Mouse (Mus musculus): ENCODE data around the gene Lbx2.
A peak's percentile ranks its signal among the peaks of the same experiment; 100 is the strongest.

Gene Lbx2

DNA sequence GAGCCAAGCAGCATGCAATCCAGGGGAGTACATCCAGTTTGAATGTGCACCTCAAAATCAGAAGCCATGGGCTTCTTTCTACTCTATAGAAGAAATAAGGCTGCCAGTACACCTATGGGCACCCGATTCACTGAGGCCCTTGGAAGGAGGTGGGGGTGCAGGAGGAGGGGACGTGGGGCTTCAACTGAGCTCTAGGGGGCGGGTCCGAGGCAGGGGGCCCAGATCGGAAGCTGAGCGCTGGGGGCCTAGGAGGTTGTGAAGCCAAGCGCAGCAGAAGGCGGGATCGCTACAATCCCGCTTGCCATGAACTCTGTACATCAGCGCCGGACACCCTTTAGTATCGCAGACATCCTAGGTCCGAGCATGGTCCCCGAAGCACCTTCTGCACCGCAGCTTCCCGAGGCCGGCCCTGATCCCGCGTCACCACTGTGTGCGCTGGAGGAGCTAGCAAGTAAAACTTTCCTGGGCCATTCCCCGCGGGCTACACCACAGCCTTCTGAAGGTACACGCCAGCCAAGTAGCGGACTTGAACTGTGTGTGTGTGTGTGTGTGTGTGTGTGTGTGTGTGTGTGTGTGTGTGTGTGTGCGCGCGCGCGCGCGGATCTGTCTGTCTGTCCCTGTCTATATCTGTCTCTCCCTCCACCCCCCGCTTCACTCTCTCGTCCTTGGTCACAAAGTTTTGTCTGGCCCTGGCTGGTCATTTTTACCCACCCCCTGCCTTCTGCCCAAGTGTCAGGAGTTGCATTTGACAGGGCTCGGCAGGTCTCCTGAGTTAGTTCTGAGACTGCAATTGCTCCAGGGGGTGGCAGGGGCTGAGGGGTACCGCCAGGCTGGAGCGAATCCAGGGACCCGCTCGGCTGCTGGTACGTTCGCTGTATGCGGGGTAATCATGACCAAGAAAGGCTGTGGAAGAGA is at the start of gene Lbx2:
TSS of gene Lbx2 (plus strand) at position 247 of the 915 bp plus-strand sequence.
- DNase-seq (ENCODE audit: low spot score): no peak

DNA sequence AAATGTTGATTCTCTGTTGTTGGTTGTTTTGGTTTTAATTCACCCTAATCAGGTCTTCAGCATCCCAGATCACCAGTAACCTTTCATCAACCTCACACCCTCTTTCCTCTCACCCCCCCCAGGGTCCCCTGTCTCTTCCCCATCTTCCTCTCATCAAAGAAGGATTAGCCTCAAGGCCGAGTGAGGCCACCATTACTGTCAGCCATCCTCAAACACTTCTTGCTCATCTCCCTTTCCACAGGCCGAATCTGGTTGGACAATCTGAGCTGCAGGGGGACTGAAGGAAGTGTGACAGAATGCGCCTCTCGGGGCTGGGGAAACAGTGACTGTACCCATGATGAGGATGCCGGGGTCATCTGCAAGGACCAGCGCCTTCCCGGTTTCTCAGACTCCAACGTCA is 49.0 kb upstream of the Lbx2 start:
- DNase-seq (ENCODE audit: low spot score): no peak

DNA sequence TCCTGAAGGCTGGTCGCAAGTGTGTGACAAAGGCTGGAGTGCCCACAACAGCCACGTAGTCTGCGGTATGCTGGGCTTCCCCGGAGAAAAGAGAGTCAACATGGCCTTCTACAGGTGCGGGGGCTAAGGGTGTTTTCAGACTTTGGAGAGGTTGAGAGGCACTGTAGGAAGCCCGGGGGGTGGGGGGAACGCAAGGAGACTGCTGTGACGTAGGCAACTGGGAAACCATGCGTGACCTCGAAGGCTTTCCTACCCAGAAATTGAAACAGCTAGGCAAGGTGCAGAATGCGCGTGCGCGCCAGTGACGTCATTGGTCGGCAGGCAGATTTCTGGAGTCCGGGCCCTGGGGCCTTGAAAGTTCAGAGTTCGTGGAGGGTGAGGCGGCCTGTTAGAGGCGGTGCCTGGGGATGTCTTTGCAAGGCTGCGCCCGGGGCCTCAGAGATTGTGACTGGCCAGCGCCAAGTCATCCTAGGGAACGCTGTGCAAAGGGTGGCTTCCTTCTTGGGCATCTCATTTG is 47.6 kb upstream of the Lbx2 start:
- DNase-seq (ENCODE audit: low spot score): peak; percentile 90

DNA sequence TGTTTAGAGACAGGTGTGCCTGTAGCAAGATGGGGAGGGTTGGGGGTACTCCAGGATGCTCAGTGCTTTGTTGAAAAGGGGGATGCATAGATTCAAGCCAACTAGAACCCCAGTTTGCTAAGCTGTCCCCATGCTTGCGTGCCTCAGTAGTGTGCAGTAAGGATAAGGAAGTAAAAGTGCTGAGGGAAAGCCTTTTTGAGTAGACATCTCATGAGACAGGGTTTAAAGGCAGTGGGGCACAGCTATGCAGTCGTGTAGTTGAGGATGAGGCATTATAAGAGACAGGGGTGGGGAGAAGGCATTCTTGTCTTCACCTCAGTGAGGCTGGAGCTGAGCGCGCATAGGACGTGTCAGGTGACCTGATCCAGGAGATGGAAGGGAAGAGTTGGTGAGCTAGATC is 45.6 kb upstream of the Lbx2 start:
- no peak for DNase-seq (ENCODE audit: low spot score)

DNA sequence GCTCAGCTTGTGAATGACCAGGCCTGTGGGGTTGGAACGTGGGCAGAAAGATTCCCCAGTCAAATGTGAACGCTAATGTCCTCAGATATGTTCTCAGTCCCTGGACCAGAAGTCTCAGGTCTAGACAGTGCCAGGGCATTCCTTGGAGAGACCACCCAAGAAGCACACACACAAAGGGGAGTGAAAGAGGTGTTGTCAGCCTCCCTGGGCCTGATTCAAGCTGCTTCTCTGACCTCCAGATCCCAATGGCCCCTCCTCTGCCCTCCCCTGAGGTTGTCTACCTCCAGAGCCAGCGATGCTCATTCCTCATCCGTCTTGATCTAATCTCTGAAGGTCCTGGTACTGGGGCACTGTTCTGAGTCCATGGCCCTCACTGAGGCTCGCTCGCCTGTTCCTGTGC is 42.6 kb upstream of the Lbx2 start:
- no peak for DNase-seq (ENCODE audit: low spot score)

DNA sequence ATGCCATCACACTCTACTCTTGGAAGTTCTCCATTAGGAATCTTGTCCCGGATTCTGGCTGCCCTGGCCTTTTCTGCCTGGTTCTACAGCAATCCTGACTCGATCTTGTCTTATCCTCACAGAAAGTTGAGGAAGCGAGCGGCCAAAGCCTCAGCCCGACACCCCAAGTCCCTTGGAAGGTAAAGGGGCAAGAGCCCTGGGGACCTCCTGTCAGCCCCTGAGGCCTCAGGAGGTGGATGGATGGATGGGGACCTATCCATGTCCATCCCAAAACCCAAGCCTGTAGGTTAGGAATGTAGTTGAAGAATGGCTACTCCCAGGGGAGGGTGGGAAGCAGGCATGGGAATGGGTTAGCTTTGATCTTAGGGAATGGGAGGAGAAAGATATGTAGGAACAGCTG is 42.2 kb upstream of the Lbx2 start:
- DNase-seq (ENCODE audit: low spot score): no peak

DNA sequence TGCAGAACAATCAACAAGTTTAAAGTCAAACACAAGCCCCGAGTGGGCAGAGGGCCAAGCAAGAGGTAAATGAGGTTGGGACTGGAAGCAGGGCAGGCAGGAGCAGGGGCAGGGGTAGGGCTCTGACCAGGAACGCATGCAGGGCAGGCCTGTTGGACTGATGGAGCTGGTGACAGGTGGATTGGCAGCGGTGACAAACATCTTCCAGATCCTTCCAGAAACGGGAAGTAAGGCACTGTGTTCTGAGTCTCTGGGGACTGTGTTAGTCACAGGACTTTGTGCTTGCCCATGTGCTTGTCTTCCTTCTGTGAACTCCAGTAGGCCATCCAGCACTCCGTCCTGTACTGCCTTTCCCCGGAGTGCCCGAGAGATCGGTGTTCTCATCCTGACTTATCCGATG is 41.4 kb upstream of the Lbx2 start:
- DNase-seq (ENCODE audit: low spot score): no peak

DNA sequence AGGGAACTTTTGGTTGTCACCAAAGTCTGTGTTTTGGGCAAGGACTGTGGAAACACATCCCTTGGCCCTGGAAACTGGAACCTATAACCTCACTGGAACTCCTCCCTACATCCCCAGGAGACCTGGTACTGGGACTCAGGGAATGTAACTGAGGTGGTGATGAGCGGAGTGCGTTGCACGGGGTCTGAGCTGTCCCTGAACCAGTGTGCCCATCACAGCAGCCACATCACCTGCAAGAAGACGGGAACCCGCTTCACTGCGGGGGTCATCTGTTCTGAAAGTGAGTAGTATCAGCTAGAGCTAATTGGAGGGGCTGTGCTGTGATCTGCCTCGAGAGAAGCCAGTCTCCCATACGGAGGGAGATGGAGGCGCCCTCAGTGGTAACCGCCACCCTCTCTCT is 36.8 kb upstream of the Lbx2 start:
- DNase-seq (ENCODE audit: low spot score): no peak

DNA sequence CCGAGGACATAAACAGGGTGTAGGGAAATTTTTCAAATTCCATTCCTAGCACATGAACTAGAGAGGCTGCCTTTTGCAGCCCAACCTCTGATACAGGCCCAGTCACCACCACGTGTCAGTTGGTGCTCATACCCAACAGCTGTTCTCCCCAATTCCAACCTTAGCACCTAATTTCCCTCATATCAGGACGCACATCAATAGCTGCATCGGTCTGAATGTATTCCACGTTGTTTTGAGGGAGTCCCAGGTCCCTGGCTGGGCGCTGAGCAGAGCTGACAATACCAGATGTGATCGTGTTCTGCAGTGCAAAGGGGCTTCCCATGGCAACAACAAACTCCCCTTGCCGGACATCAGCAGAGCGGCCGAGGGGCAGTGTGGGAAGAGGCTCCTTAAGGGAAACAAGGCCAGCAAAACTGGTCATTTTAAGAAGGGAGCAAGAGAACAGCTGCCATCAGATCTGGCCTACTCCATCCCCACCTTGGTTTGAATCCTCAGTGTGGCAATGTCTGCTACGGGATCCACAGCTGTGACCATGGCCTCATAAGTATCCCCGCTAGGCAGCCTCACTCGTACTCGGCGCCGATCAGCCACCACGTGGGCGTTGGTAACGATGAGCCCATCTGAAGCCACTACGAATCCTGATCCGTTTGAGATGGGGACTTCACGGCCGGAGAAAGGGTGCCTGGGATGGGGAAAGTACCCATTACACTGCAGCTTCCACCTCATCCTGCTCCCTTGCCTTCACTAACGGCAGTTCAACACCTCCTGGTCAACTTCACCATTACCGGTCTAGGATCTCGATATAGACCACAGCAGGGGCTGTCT is 32.8 kb upstream of the Lbx2 start:
- no peak for DNase-seq (ENCODE audit: low spot score)

DNA sequence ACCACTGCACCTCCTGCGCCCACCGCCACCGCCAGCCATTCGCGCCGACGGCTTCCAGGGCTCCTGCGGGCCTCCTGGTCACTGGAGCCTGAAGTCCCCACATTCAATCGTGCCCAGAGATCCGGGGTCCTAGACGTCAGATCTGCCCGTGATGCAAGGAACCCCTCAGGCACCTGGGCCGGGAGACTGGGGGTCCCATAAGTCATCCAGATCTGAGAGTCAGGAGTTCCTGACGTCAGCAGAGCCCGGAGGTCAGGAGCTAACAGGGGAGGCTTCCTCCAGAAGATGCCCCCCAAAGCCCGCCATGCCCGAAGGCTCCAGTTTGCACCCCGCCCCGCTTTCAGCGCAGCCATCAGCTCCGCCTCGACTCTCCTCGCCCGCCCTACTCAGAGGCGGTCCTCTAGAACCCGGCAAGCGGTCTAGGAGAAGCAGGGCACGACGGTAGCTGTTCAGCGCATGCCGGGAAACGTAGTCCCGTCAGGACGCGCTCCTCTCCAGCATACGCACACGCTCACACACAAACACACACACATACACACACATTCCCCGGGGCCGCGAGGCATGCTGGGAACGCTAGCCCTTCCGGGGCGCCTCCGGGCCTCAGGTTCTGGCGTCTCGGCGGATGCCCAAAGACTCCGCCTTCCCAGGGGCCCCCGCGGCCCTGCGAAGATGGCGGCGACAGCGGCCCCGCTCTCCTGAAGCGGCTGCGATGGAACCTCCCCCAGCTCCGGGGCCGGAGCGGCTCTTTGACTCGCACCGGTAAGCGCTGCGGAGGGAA is 31.9 kb upstream of the Lbx2 start, which contains the start of gene Aup1:
TSS of gene Aup1 (plus strand) at position 448 of the 778 bp plus-strand sequence.
- peak; percentile 89 for DNase-seq (ENCODE audit: low spot score)

DNA sequence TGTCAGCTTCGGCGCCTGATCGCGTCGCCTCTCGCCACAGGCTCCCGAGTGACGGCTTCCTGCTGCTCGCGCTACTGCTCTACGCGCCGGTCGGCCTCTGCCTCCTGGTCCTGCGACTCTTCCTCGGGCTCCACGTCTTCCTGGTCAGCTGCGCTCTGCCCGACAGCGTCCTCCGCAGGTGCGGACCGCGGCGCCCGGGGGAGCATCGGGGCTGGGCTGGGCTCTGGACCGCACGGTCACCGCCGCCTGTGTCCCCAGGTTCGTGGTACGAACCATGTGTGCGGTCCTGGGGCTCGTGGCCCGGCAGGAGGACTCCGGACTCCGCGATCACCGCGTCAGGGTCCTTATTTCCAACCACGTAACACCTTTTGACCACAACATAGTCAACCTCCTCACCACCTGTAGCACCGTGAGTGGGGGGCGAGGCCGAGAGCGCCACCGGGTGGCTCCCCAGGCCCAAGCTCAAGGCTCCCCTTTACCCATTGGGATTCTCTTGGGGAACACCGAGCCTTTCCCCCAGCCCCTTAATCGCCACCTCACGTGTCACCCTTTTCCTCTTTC is 31.2 kb upstream of the Lbx2 start, which contains the start of gene Htra2:
TSS of gene Htra2 (minus strand) at position 403 of the 561 bp plus-strand sequence.
- DNase-seq (ENCODE audit: low spot score): peak; percentile 29

DNA sequence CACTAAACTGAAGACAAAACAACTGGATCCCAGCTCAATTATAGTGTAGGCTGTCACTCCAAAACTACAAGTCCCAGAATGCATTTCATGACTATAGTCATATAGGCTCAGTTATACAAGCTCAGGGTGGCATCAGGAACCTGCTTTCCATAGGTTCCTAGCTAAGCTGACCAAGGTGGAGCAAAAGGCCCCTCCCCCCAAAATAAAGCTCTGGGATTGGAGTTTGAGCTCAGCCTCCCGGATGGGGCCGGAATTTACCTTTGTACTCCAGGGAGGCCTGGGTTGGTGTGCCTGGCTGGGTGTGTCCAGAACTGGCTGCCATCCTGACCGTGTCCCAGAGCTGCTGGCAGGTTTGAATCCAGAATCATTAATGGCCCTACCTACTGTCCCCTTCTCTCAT is 28.4 kb upstream of the Lbx2 start, which contains the start of gene Dqx1:
TSS of gene Dqx1 (plus strand) at position 55 of the 400 bp plus-strand sequence.
- DNase-seq (ENCODE audit: low spot score): no peak

DNA sequence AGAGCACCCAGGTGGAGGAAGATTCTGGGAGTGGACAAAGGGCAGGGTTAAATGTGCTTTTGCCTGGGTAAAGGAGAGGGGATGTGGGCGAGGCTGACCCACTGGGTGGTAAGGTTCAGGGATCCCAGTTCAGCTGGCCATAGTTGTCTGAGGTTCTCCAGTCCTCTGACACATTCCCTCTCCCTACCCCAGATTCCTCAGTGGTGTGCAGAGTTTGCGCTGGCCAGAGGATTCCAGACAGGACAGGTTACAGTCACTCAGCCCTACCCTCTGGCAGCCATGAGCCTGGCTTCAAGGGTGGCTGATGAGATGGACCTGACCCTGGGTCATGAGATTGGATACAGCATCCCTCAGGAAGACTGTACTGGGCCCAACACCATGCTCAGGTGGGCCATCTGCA is 27.4 kb upstream of the Lbx2 start:
- DNase-seq (ENCODE audit: low spot score): no peak

DNA sequence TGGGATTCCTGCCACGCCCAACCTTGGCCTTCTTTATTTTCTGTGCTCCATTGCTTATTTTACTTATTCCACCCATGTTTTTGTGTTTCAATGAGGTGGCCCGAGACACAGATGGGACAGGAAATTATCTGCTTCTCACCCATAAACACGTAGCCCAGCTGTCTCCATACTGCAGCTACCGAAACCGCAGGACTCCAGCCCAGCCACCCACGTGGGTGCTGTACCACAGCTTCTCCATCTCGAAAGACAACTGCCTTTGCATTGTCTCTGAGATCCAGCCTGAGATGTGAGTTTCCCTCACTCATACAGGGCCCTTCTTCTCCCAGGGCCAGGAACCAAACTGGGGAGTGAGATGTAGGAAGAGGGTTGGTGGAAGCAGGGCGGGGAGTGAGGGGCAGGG is 20.2 kb upstream of the Lbx2 start:
- no peak for DNase-seq (ENCODE audit: low spot score)

DNA sequence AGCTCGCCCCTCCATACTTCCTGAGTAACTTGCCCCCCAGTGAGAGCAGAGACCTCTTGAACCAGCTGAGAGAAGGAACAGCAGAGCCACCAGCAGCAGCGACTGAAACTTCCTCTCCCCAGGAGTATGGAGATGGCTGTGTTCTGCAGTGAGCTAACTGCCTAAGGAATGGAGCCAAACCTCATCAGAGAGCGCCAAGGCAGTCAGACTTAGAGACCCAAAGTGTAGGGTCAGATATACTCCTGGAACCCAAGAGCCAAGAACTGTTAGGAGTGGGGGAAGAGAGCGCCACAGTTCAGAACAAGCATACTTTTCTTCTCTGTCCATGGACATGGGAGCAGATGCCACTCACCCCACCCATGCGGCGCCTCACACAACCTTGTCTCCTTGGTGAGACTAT is 19.7 kb upstream of the Lbx2 start:
- no peak for DNase-seq (ENCODE audit: low spot score)

DNA sequence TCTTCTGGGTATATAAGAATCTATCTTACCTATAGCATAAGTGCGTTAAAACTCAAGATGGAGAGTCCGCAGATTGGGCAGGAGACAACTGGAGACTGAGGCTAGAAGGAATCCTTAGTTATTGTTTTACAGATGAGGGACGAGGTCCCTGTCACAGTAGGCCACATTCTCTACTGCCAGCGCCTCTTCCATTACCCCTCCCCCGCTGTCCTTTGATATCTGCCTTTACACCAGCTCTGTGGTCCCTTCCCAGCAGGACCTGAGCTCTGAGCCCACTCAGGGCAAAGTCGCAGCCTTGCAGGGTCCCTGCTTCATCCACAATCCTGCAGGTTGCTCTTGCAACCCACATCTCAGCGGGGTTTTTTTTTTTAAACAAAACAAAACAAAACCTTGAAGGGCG is 17.9 kb upstream of the Lbx2 start:
- DNase-seq (ENCODE audit: low spot score): no peak

DNA sequence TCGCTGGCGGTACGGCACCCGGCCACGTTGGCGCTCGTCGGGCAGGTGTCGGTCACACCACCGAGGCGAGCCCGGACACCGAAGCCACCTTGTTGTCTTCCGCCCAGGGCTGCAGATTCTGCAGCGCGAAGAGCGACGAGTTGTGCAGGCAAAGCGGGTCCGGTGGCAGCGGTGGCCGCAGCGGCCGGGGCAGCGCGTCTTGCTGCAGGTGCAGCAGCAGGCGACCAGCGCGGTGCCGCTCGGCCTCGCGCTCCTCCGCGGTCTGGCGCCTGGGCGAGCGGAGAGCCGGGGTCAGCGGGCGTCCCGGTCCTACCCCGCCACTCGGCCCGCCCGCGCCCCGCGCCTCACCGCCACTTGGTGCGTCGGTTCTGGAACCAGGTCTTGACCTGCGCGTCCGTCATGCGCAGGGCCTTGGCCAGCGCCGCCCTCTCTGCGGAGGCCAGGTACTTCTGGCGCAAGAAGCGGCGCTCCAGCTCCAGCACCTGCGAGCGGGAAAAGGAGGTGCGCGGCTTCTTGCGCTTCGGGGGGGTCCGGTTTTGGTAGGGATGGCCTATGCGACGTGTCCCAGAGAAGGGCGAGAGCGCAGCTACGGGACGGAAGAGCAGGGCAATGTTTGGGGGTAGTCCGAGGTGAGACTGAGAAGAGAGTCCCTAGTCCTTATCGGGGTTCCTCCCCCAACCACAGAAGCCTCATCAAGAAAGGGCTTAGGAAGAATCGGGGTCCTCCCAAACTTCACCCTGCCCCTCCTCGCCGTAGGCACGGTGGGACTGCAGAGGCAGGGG is 17.3 kb upstream of the Lbx2 start:
- no peak for DNase-seq (ENCODE audit: low spot score)

DNA sequence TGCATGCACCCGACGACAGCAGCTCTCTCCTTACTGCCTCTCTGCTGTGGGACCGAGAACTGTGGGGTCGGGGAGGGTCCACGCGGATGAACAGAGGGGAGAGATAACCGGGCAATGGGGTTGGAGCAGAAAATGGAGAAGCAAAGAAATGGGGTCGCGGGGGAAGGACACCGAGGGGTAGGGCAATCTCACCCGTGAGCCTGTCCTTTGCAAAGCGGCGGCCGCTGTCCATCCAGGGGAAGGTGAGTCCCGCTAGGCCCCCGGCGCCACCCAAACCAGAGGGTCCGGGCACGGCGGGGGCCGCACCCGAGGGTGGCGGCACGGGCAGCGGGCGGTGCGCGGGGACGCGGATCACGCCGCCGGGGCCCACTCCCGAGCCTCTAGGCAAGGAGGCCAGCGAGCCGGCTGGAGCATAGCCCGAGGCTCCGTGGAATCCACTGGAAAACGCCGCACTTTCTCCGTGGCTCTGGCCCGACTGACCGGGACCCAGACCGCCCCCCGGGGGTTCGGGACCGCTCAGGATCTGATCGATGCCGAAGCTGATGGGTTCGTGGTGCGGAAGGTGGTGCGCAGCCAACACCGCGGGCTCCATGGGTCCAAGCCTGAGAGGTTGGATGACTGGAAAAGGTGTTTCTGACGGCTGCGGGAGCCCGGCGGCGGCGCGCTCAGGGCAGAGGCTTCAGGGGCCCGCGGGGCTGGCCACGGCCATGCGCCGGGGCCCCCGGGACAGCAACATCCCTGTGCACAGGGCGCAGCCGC is 16.5 kb upstream of the Lbx2 start:
- DNase-seq (ENCODE audit: low spot score): no peak

DNA sequence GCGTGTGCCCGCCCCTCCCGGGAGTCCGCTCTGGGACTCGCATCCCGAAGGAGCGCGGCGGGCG is 16.1 kb upstream of the Lbx2 start, which contains the start of gene Tlx2:
TSS of gene Tlx2 (minus strand) at position 47 of the 64 bp plus-strand sequence.
- no peak for DNase-seq (ENCODE audit: low spot score)
